Mouse (Mus musculus) midbrain, embryonic 16.5 days (tissue): ENCODE data around the gene Tmem159. TPM values are rescaled to one million over a fixed set of nuclear protein-coding genes. Genes with fewer than 3 reads are reported as not detected.
A peak's percentile ranks its signal among the peaks of the same experiment; 100 is the strongest.

Source experiments
- ATAC-seq: fragments of 200-750 bp; cut with Nextera tagmentation; 2 replicates; pipeline ENCODE4 v1.8.0; 2017; ENCODE audit warnings: moderate TSS enrichment
- H3K27ac ChIP-seq: fragments of 300-500 bp; sonication (generic); 2 replicates; pipeline ENCODE4 v1.5.1; 2014; ENCODE audit warnings: mild to moderate bottlenecking, low read length, mixed read lengths
- H3K27me3 ChIP-seq: fragments of 300-500 bp; sonication (generic); 2 replicates; pipeline ENCODE4 v1.6.1; 2014; ENCODE audit warnings: low read depth, low read length, mixed read lengths; ENCODE audit not compliant: control insufficient read depth, insufficient read depth
- H3K36me3 ChIP-seq: fragments of 300-500 bp; sonication (generic); 2 replicates; pipeline ENCODE4 v1.6.1; 2014; ENCODE audit warnings: mild to moderate bottlenecking, low read length, moderate library complexity, mixed read lengths; ENCODE audit not compliant: control insufficient read depth, insufficient read depth
- H3K4me1 ChIP-seq: fragments of 300-500 bp; sonication (generic); 2 replicates; pipeline ENCODE4 v1.6.1; 2014; ENCODE audit warnings: mild to moderate bottlenecking, low read length, mixed read lengths; ENCODE audit not compliant: control insufficient read depth, insufficient read depth
- H3K4me2 ChIP-seq: fragments of 300-500 bp; sonication (generic); 2 replicates; pipeline ENCODE4 v1.6.1; 2014; ENCODE audit warnings: mild to moderate bottlenecking, low read length, mixed read lengths
- H3K4me3 ChIP-seq: fragments of 300-500 bp; sonication (generic); 2 replicates; pipeline ENCODE4 v1.5.1; 2014; ENCODE audit warnings: low read depth, mild to moderate bottlenecking, low read length, moderate library complexity, mixed read lengths
- H3K9ac ChIP-seq: fragments of 300-500 bp; sonication (generic); 2 replicates; pipeline ENCODE4 v1.6.1; 2014; ENCODE audit warnings: low read depth, low read length, mixed read lengths
- H3K9me3 ChIP-seq: fragments of 300-500 bp; sonication (generic); replicated peaks from 2 replicates; pipeline ENCODE4 v1.6.1; 2014; ENCODE audit warnings: mild to moderate bottlenecking, low read length, mixed read lengths; ENCODE audit not compliant: control insufficient read depth, poor library complexity, severe bottlenecking
- WGBS: fragments of 180-500 bp; shearing (Covaris S2); extraction: QIAGEN DNeasy Blood & Tissue Kit; methylation state at CpG from one replicate; pipeline ENCODE4 v1.1.7; 2014; 5-methylcytosine and 5-hydroxymethylcytosine counted together
- polyA plus RNA-seq: library from polyadenylated mRNA; unstranded; fragments of >200 nt; fragmentation: Nextera tagmentation; extraction: Ambion mirVana; gene quantifications from 2 replicates; pipeline ENCODE4 v1.2.1, GENCODE M21; 2015

The Tmem159 gene
- polyA plus RNA-seq, 1 experiment from 2014 or later = 12.9 TPM

- no peaks in the 10 kb centered on the region for H3K36me3 ChIP-seq
- peaks cover 3% of the 10 kb centered on the region; the same call in 1 of the 2 replicates for H3K27me3 ChIP-seq
- H3K4me3 ChIP-seq = no peak overlapping the region
- no peak overlapping the region for H3K4me2 ChIP-seq
- H3K27ac ChIP-seq = no peak overlapping the region
- no peak for ATAC-seq
- H3K9me3 ChIP-seq = no peaks in the 10 kb centered on the region
- no peaks in the 10 kb centered on the region; the same call in 1 of the 2 replicates for H3K4me1 ChIP-seq
- WGBS = 12% methylated on average over 2 of the region's 2 CpGs
- no peak overlapping the region for H3K9ac ChIP-seq
Measured at GRCm38 (mm10) chr7:120156841-120157409, 54.8 kb downstream of the Tmem159 start.

GRCm38 (mm10) chr7:120157575-120158061 lies 55.5 kb downstream of the Tmem159 start:
- Histone ChIP-seq H3K27me3 (peaks cover 3% of the 10 kb centered on the region; the same call in 1 of the 2 replicates), H3K9me3 (no peaks in the 10 kb centered on the region), H3K9ac (no peak overlapping the region), H3K36me3 (no peaks in the 10 kb centered on the region), H3K27ac (no peak overlapping the region), H3K4me3 (no peak overlapping the region), H3K4me2 (no peak overlapping the region), H3K4me1 (no peaks in the 10 kb centered on the region; the same call in 1 of the 2 replicates)
- ATAC-seq = peak; percentile 58; the same call in 1 of the 2 replicates
- WGBS = 21% methylated on average over 5 of the region's 5 CpGs

GRCm38 (mm10) chr7:120158121-120158613 lies 56.0 kb downstream of the Tmem159 start:
- WGBS = 21% methylated on average over 4 of the region's 4 CpGs
- no peaks in the 10 kb centered on the region for H3K9me3 ChIP-seq
- H3K9ac ChIP-seq = no peak overlapping the region
- no peak overlapping the region for H3K27ac ChIP-seq
- H3K36me3 ChIP-seq = no peaks in the 10 kb centered on the region
- no peak for ATAC-seq
- peaks cover 3% of the 10 kb centered on the region; the same call in 1 of the 2 replicates for H3K27me3 ChIP-seq
- H3K4me1 ChIP-seq = no peaks in the 10 kb centered on the region; the same call in 1 of the 2 replicates
- no peak overlapping the region for H3K4me2 ChIP-seq
- H3K4me3 ChIP-seq = no peak overlapping the region

GRCm38 (mm10) chr7:120163581-120164251 lies 61.6 kb downstream of the Tmem159 start:
- no peak overlapping the region for H3K9ac ChIP-seq
- H3K36me3 ChIP-seq = no peaks in the 10 kb centered on the region
- H3K4me3 ChIP-seq = no peak overlapping the region
- no peak for ATAC-seq
- H3K9me3 ChIP-seq = no peaks in the 10 kb centered on the region
- no peak overlapping the region for H3K4me2 ChIP-seq
- peaks cover 3% of the 10 kb centered on the region; the same call in 1 of the 2 replicates for H3K27me3 ChIP-seq
- H3K27ac ChIP-seq = no peak overlapping the region
- H3K4me1 ChIP-seq = no peaks in the 10 kb centered on the region
- WGBS = 89% methylated on average over 11 of the region's 11 CpGs

Other genes starting within 250 kb of the Tmem159 start
- 22.3 and 23.8 TPM in 2 replicates for gene Lyrm1, start 206.5 kb upstream of the Tmem159 start, polyA plus RNA-seq
- 19.1 and 19.8 TPM in 2 replicates for gene Dcun1d3, start 206.1 kb upstream of the Tmem159 start, polyA plus RNA-seq
- 0.11 and 0.15 TPM in 2 replicates for gene Dnah3, start 7.1 kb upstream of the Tmem159 start, polyA plus RNA-seq
- not detected in 2 replicates for gene Zp2, start 42.9 kb downstream of the Tmem159 start, polyA plus RNA-seq
- not detected in 2 replicates for gene Anks4b, start 71.5 kb downstream of the Tmem159 start, polyA plus RNA-seq
- 19.0 and 32.3 TPM in 2 replicates for gene Crym, start 99.8 kb downstream of the Tmem159 start, polyA plus RNA-seq
- gene Abca14, start 101.6 kb downstream of the Tmem159 start, polyA plus RNA-seq = not detected in 2 replicates
- not detected in 2 replicates for gene Abca15, start 226.3 kb downstream of the Tmem159 start, polyA plus RNA-seq